In genomic region chr4:155959275-155959674, GRCm38 (mm10) we compare ENCODE assay signal across 8 mouse cellular contexts. TPM values are rescaled to one million over a fixed set of nuclear protein-coding genes. Genes with fewer than 3 reads are reported as not detected.
DNase-seq lines count a peak whose midpoint lies in the region; ATAC-seq lines count a peak whose summit lies in the region.

No protein-coding gene starts in this region.

- DNase-seq in intestine, embryonic 14.5 days (ENCODE audit: low spot score), result peak; percentile 83
- DNase-seq in cerebellum, postnatal 25 days, result peak; percentile 77 to 86
- peak; percentile 77 for DNase-seq in gastrocnemius, postnatal 10 days
- peak; percentile 71 for DNase-seq in kidney, adult 11 months
- DNase-seq in limb, embryonic 10.5 days (ENCODE audit: low spot score), result peak; percentile 82
- peak; percentile 66 to 86 for DNase-seq in spleen, postnatal 10 days (ENCODE audit: low spot score in 2 of 2)

- H3K4me1 ChIP-seq in intestine, embryonic 14.5 days (replicated peaks; ENCODE audit: control insufficient read depth, insufficient read depth, low read length), result peaks cover 17% of the 10 kb centered on the region
- H3K4me1 ChIP-seq in intestine, embryonic 15.5 days (replicated peaks), result peaks cover 19% of the 10 kb centered on the region
- peaks cover 18% of the 10 kb centered on the region for H3K4me1 ChIP-seq in limb, embryonic 10.5 days
- peaks cover 7% of the 10 kb centered on the region; the same call in 1 of the 2 replicates for H3K4me1 ChIP-seq in midbrain, embryonic 16.5 days (ENCODE audit: control insufficient read depth, insufficient read depth, low read length)

- H3K27me3 ChIP-seq in intestine, embryonic 14.5 days (replicated peaks; ENCODE audit: control insufficient read depth, insufficient read depth, low read length), result no peaks in the 10 kb centered on the region
- no peaks in the 10 kb centered on the region for H3K27me3 ChIP-seq in intestine, embryonic 15.5 days (replicated peaks)
- H3K27me3 ChIP-seq in limb, embryonic 10.5 days (ENCODE audit: low read depth, poor library complexity, severe bottlenecking), result no peaks in the 10 kb centered on the region
- no peaks in the 10 kb centered on the region for H3K27me3 ChIP-seq in midbrain, embryonic 16.5 days (ENCODE audit: control insufficient read depth, insufficient read depth, low read depth, low read length)

- H3K4me2 ChIP-seq in intestine, embryonic 14.5 days (ENCODE audit: low read length), result no peak overlapping the region
- H3K4me2 ChIP-seq in intestine, embryonic 15.5 days (replicated peaks), result no peak overlapping the region
- H3K4me2 ChIP-seq in midbrain, embryonic 16.5 days (ENCODE audit: low read length), result no peak overlapping the region

- WGBS in intestine, embryonic 14.5 days, result 7% methylated on average over 5 of the region's 5 CpGs
- WGBS in intestine, embryonic 15.5 days, result 12% methylated on average over 5 of the region's 5 CpGs
- 14% methylated on average over 5 of the region's 5 CpGs for WGBS in limb, embryonic 10.5 days
- WGBS in midbrain, embryonic 16.5 days, result 8% methylated on average over 5 of the region's 5 CpGs

- H3K4me3 ChIP-seq in intestine, embryonic 14.5 days (ENCODE audit: low read depth, low read length), result no peak overlapping the region
- H3K4me3 ChIP-seq in intestine, embryonic 15.5 days (replicated peaks), result no peak overlapping the region
- H3K4me3 ChIP-seq in limb, embryonic 10.5 days, result no peak overlapping the region
- no peak overlapping the region for H3K4me3 ChIP-seq in midbrain, embryonic 16.5 days (ENCODE audit: low read depth, low read length)

- ATAC-seq in intestine, embryonic 14.5 days (replicated peaks; ENCODE audit: low FRiP score, low TSS enrichment, low read depth), result no peak; the same call in 1 of the 2 replicates
- no peak for ATAC-seq in intestine, embryonic 15.5 days
- peak; percentile 68; the same call in 1 of the 2 replicates for ATAC-seq in midbrain, embryonic 16.5 days

- no peaks in the 10 kb centered on the region for H3K9me3 ChIP-seq in intestine, embryonic 14.5 days (ENCODE audit: control insufficient read depth, low read length)
- H3K9me3 ChIP-seq in intestine, embryonic 15.5 days, result no peaks in the 10 kb centered on the region
- H3K9me3 ChIP-seq in limb, embryonic 10.5 days (replicated peaks), result no peaks in the 10 kb centered on the region
- H3K9me3 ChIP-seq in midbrain, embryonic 16.5 days (replicated peaks; ENCODE audit: control insufficient read depth, low read length, poor library complexity, severe bottlenecking), result no peaks in the 10 kb centered on the region

- H3K27ac ChIP-seq in intestine, embryonic 14.5 days (ENCODE audit: low read depth), result no peak overlapping the region
- H3K27ac ChIP-seq in intestine, embryonic 15.5 days, result no peak overlapping the region
- H3K27ac ChIP-seq in limb, embryonic 10.5 days, result no peak overlapping the region
- no peak overlapping the region for H3K27ac ChIP-seq in midbrain, embryonic 16.5 days (ENCODE audit: low read length)

- no peak overlapping the region for H3K9ac ChIP-seq in intestine, embryonic 14.5 days (ENCODE audit: low read length)
- H3K9ac ChIP-seq in intestine, embryonic 15.5 days, result no peak overlapping the region
- H3K9ac ChIP-seq in midbrain, embryonic 16.5 days (ENCODE audit: low read depth, low read length), result no peak overlapping the region

- H3K36me3 ChIP-seq in intestine, embryonic 14.5 days (ENCODE audit: control insufficient read depth, insufficient read depth, low read length), result peaks cover 54% of the 10 kb centered on the region
- H3K36me3 ChIP-seq in intestine, embryonic 15.5 days, result peaks cover 18% of the 10 kb centered on the region
- H3K36me3 ChIP-seq in limb, embryonic 10.5 days, result peaks cover 59% of the 10 kb centered on the region
- peaks cover 30% of the 10 kb centered on the region for H3K36me3 ChIP-seq in midbrain, embryonic 16.5 days (ENCODE audit: control insufficient read depth, insufficient read depth, low read length)

RNA-seq across cellular contexts. Expression of gene C1qtnf12, which starts 2.8 kb away (rescaled TPM):
- 55.5 and 56.1 TPM in 2 replicates for polyA plus RNA-seq in intestine, embryonic 14.5 days (2014; fragmentation: Nextera tagmentation; extraction: Ambion mirVana)
- polyA plus RNA-seq in intestine, embryonic 15.5 days (2015; fragmentation: Nextera tagmentation; extraction: Ambion mirVana), result 60.1 and 60.2 TPM in 2 replicates
- total RNA-seq in gastrocnemius, postnatal 10 days (2021), result 10 to 100 TPM; 20.8 to 23.1 TPM
- polyA plus RNA-seq in limb, embryonic 10.5 days (2016; fragmentation: Nextera tagmentation; extraction: Ambion mirVana), result 23.4 and 24.5 TPM in 2 replicates
- polyA plus RNA-seq in midbrain, embryonic 16.5 days (2015; fragmentation: Nextera tagmentation; extraction: Ambion mirVana), result 6.6 and 7.8 TPM in 2 replicates

RNA-seq across cellular contexts. Expression of gene Ube2j2, which starts 15.6 kb away (rescaled TPM):
- 114 and 124 TPM in 2 replicates for polyA plus RNA-seq in intestine, embryonic 14.5 days (2014; fragmentation: Nextera tagmentation; extraction: Ambion mirVana)
- polyA plus RNA-seq in intestine, embryonic 15.5 days (2015; fragmentation: Nextera tagmentation; extraction: Ambion mirVana), result 100 and 105 TPM in 2 replicates
- 10 to 100 TPM; 62.1 to 67.2 TPM for total RNA-seq in gastrocnemius, postnatal 10 days (2021)
- 163 and 168 TPM in 2 replicates for polyA plus RNA-seq in limb, embryonic 10.5 days (2016; fragmentation: Nextera tagmentation; extraction: Ambion mirVana)
- 109 and 110 TPM in 2 replicates for polyA plus RNA-seq in midbrain, embryonic 16.5 days (2015; fragmentation: Nextera tagmentation; extraction: Ambion mirVana)

RNA-seq across cellular contexts. Expression of gene B3galt6, which starts 33.2 kb away (rescaled TPM):
- 16.6 and 17.9 TPM in 2 replicates for polyA plus RNA-seq in intestine, embryonic 14.5 days (2014; fragmentation: Nextera tagmentation; extraction: Ambion mirVana)
- 13.4 and 14.0 TPM in 2 replicates for polyA plus RNA-seq in intestine, embryonic 15.5 days (2015; fragmentation: Nextera tagmentation; extraction: Ambion mirVana)
- 1 to 10 TPM; 3.1 to 3.8 TPM for total RNA-seq in gastrocnemius, postnatal 10 days (2021)
- polyA plus RNA-seq in limb, embryonic 10.5 days (2016; fragmentation: Nextera tagmentation; extraction: Ambion mirVana), result 13.3 and 14.8 TPM in 2 replicates
- 37.8 and 41.0 TPM in 2 replicates for polyA plus RNA-seq in midbrain, embryonic 16.5 days (2015; fragmentation: Nextera tagmentation; extraction: Ambion mirVana)

RNA-seq across cellular contexts. Expression of gene Sdf4, which starts 33.4 kb away (rescaled TPM):
- 157 and 165 TPM in 2 replicates for polyA plus RNA-seq in intestine, embryonic 14.5 days (2014; fragmentation: Nextera tagmentation; extraction: Ambion mirVana)
- polyA plus RNA-seq in intestine, embryonic 15.5 days (2015; fragmentation: Nextera tagmentation; extraction: Ambion mirVana), result 154 and 166 TPM in 2 replicates
- 10 to 100 TPM; 87.9 to 96.0 TPM for total RNA-seq in gastrocnemius, postnatal 10 days (2021)
- 143 and 149 TPM in 2 replicates for polyA plus RNA-seq in limb, embryonic 10.5 days (2016; fragmentation: Nextera tagmentation; extraction: Ambion mirVana)
- 112 and 114 TPM in 2 replicates for polyA plus RNA-seq in midbrain, embryonic 16.5 days (2015; fragmentation: Nextera tagmentation; extraction: Ambion mirVana)

RNA-seq across cellular contexts. Expression of gene Tnfrsf4, which starts 54.4 kb away (rescaled TPM):
- 0.50 and 0.56 TPM in 2 replicates for polyA plus RNA-seq in intestine, embryonic 14.5 days (2014; fragmentation: Nextera tagmentation; extraction: Ambion mirVana)
- polyA plus RNA-seq in intestine, embryonic 15.5 days (2015; fragmentation: Nextera tagmentation; extraction: Ambion mirVana), result 0.49 and 0.52 TPM in 2 replicates
- under 1 TPM; 0.31 to 0.93 TPM for total RNA-seq in gastrocnemius, postnatal 10 days (2021)
- 0.60 and 0.61 TPM in 2 replicates for polyA plus RNA-seq in limb, embryonic 10.5 days (2016; fragmentation: Nextera tagmentation; extraction: Ambion mirVana)
- polyA plus RNA-seq in midbrain, embryonic 16.5 days (2015; fragmentation: Nextera tagmentation; extraction: Ambion mirVana), result 0.91 TPM in 1 of 2 replicates, not detected in the other
